Mouse (Mus musculus) liver, embryonic 14.5 days (tissue): ENCODE results near the gene Gm44579.

Source experiments
- CTCF ChIP-seq: IDR thresholded peaks from 2 replicates; pipeline ENCODE4 v1.5.1; 2016; ENCODE audit warnings: antibody characterized with exemption, low read depth, control low read depth
- EP300 ChIP-seq: IDR thresholded peaks from 2 replicates; pipeline ENCODE4 v1.6.1; 2016; ENCODE audit warnings: antibody characterized with exemption, low read depth

GRCm38 (mm10) chr15:98136871-98137270, 83.9 kb downstream of the Gm44579 start:
- no peak for TF ChIP-seq CTCF
- no peak for TF ChIP-seq EP300
